15 mouse cellular contexts compared by ENCODE assay signal in the genomic region with DNA sequence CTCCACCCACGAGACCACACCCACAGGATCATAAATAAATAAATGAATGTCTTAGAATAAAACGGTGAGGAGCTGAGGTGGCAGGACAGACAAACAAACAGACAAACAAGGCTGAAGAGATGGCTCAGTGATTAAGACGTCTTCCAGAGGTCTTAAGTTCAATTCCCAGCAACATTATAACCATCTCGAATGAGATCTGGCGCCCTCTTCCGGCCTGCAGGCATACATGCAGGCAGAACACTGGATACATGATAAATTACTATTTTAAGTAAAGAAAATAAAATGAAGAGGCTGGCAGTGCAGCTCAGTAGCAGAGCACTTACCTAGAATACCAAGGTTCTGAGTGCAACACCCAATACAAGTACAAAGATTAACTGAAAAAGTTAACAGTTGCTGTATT. TPM values are rescaled to one million over a fixed set of nuclear protein-coding genes. Genes with fewer than 3 reads are reported as not detected.
DNase-seq lines count a peak whose midpoint lies in the region; ATAC-seq and TF ChIP-seq lines count a peak whose summit lies in the region.
"Had no signal": no experiment of that assay in that cellular context is flagged by ENCODE, and none has a peak within 500 bp of the region (broad histone marks: within the 10 kb centered on the region; RNA-seq: fewer than 3 reads in every experiment).

No protein-coding gene starts in this region.

- peaks cover 33% of the 10 kb centered on the region for H3K79me2 ChIP-seq in liver, adult 2 months (ENCODE audit: control insufficient read depth, insufficient read depth, low read length)
- peaks cover 38% of the 10 kb centered on the region for H3K79me2 ChIP-seq in CH12.LX (replicated peaks; ENCODE audit: control insufficient read depth, extremely low read depth, insufficient read depth, poor library complexity, severe bottlenecking)

- no peaks in the 10 kb centered on the region for H3K36me3 ChIP-seq in liver, adult 2 months (ENCODE audit: control insufficient read depth, insufficient read depth, low read length)
- no peaks in the 10 kb centered on the region for H3K36me3 ChIP-seq in liver, embryonic 11.5 days (ENCODE audit: control insufficient read depth, insufficient read depth, low read length)
- H3K36me3 ChIP-seq in CH12.LX (replicated peaks in 1 of 2; ENCODE audit: control insufficient read depth in 1 of 2, insufficient read depth in 1 of 2, low read length in 1 of 2) = peaks cover 0 to 42% of the 10 kb centered on the region in 2 experiments
- no peaks in the 10 kb centered on the region; the same call in 1 of the 2 replicates for H3K36me3 ChIP-seq in liver, postnatal 0 days (replicated peaks; ENCODE audit: insufficient read depth, low read length)
- H3K36me3 ChIP-seq in heart, embryonic 10.5 days = 0 out of 2 replicates have a peak, but pooled peaks cover 5% of the 10 kb centered on the region
- H3K36me3 ChIP-seq: neural tube, embryonic 13.5 days had no signal

- ATAC-seq in liver, embryonic 11.5 days (replicated peaks; ENCODE audit: low FRiP score) = no peak
- ATAC-seq in liver, postnatal 0 days = no peak

- no peaks in the 10 kb centered on the region for H3K9me3 ChIP-seq in liver, embryonic 11.5 days (ENCODE audit: control insufficient read depth, low read length)
- peaks cover 2% of the 10 kb centered on the region for H3K9me3 ChIP-seq in CH12.LX (replicated peaks; ENCODE audit: low read length)
- no peaks in the 10 kb centered on the region for H3K9me3 ChIP-seq in liver, postnatal 0 days (ENCODE audit: low read length)
- H3K9me3 ChIP-seq in heart, embryonic 10.5 days = no peaks in the 10 kb centered on the region
- H3K9me3 ChIP-seq: embryonic facial prominence, embryonic 15.5 days; neural tube, embryonic 13.5 days had no signal

- no peaks in the 10 kb centered on the region for H3K27me3 ChIP-seq in liver, adult 2 months (ENCODE audit: control insufficient read depth, insufficient read depth, low read length)
- H3K27me3 ChIP-seq in liver, embryonic 11.5 days (replicated peaks; ENCODE audit: control insufficient read depth, insufficient read depth, low read length) = no peaks in the 10 kb centered on the region
- H3K27me3 ChIP-seq in CH12.LX (replicated peaks) = no peaks in the 10 kb centered on the region
- H3K27me3 ChIP-seq in liver, postnatal 0 days (ENCODE audit: insufficient read depth, low read length) = no peaks in the 10 kb centered on the region
- H3K27me3 ChIP-seq in heart, embryonic 10.5 days (ENCODE audit: insufficient read depth, poor library complexity, severe bottlenecking) = no peaks in the 10 kb centered on the region
- H3K27me3 ChIP-seq: embryonic facial prominence, embryonic 15.5 days; neural tube, embryonic 13.5 days had no signal

- H3K4me2 ChIP-seq in liver, embryonic 11.5 days = no peak overlapping the region
- no peak overlapping the region for H3K4me2 ChIP-seq in CH12.LX (ENCODE audit: insufficient read depth, low read depth, poor library complexity, severe bottlenecking)
- no peak overlapping the region for H3K4me2 ChIP-seq in liver, postnatal 0 days (ENCODE audit: low read depth, low read length)
- H3K4me2 ChIP-seq: embryonic facial prominence, embryonic 15.5 days; neural tube, embryonic 13.5 days had no signal

- H3K9ac ChIP-seq in liver, adult 2 months (ENCODE audit: low read depth, low read length) = no peak overlapping the region
- H3K9ac ChIP-seq in liver, embryonic 11.5 days (ENCODE audit: low read depth, low read length) = no peak overlapping the region
- no peak overlapping the region for H3K9ac ChIP-seq in CH12.LX (ENCODE audit: insufficient read depth, low read depth)
- H3K9ac ChIP-seq in liver, postnatal 0 days (replicated peaks) = no peak overlapping the region
- H3K9ac ChIP-seq: embryonic facial prominence, embryonic 15.5 days; neural tube, embryonic 13.5 days had no signal

- DNase-seq in liver, adult 2 months (ENCODE audit: extremely low read depth, low read depth, low spot score) = no peak
- DNase-seq in liver, embryonic 11.5 days (ENCODE audit: low spot score) = no peak
- no peak for DNase-seq in CH12.LX (ENCODE audit: extremely low read depth)
- peak; percentile 56 for DNase-seq in NIH3T3 (ENCODE audit: low read depth)
- DNase-seq in liver, postnatal 0 days = no peak
- no peak for DNase-seq in spleen, postnatal 14 days (ENCODE audit: low spot score in 2 of 2)
- no peak for DNase-seq in heart, embryonic 10.5 days (ENCODE audit: low spot score)
- DNase-seq: cerebellum, adult 11 months; heart, postnatal 14 days; kidney, postnatal 25 days had no signal

- TF ChIP-seq EP300 in CH12.LX (IDR thresholded peaks at IDR 0.05; ENCODE audit: low read length) = no peak
- no peak for TF ChIP-seq EP300 in liver, postnatal 0 days (IDR thresholded peaks at IDR 0.05; ENCODE audit: low read depth)

- H3K27ac ChIP-seq in liver, adult 2 months (replicated peaks; ENCODE audit: insufficient read depth, low read depth, low read length) = no peak overlapping the region
- no peak overlapping the region for H3K27ac ChIP-seq in liver, embryonic 11.5 days (ENCODE audit: low read depth, low read length)
- no peak overlapping the region for H3K27ac ChIP-seq in CH12.LX (ENCODE audit: insufficient read depth, low read depth)
- no peak overlapping the region for H3K27ac ChIP-seq in liver, postnatal 0 days (ENCODE audit: low read depth)
- no peak overlapping the region for H3K27ac ChIP-seq in heart, embryonic 10.5 days
- H3K27ac ChIP-seq: neural tube, embryonic 13.5 days had no signal

- H3K4me3 ChIP-seq in liver, adult 2 months (ENCODE audit: insufficient read depth, low read depth, low read length) = no peak overlapping the region
- no peak overlapping the region for H3K4me3 ChIP-seq in liver, embryonic 11.5 days (ENCODE audit: low read depth, low read length)
- no peak overlapping the region for H3K4me3 ChIP-seq in CH12.LX (replicated peaks in 1 of 3; ENCODE audit: low read depth in 2 of 3, low read length in 2 of 3, poor library complexity in 1 of 3)
- H3K4me3 ChIP-seq in liver, postnatal 0 days (ENCODE audit: low read depth, low read length) = no peak overlapping the region
- H3K4me3 ChIP-seq in heart, embryonic 10.5 days = no peak overlapping the region
- H3K4me3 ChIP-seq: embryonic facial prominence, embryonic 15.5 days; neural tube, embryonic 13.5 days had no signal

- in situ Hi-C loops in CH12.LX (cut with MboI; ENCODE audit: low pct_ligation_motif_present, low pct_unique_long_range_greater_than_20kb, low sequenced_read_pairs) = loop anchor here (5.0 kb wide), 1 partner anchor 36 kb away; the partner anchor contains the start of genes Pcgf2 and Psmb3

- H3K4me1 ChIP-seq in liver, adult 2 months (ENCODE audit: control insufficient read depth, insufficient read depth, low read length) = peaks cover 22% of the 10 kb centered on the region
- peaks cover 13% of the 10 kb centered on the region for H3K4me1 ChIP-seq in liver, embryonic 11.5 days (replicated peaks; ENCODE audit: control insufficient read depth, insufficient read depth, low read length)
- peaks cover 6 to 30% of the 10 kb centered on the region in 2 experiments for H3K4me1 ChIP-seq in CH12.LX (ENCODE audit: control insufficient read depth in 1 of 2, insufficient read depth in 2 of 2)
- peaks cover 18% of the 10 kb centered on the region for H3K4me1 ChIP-seq in liver, postnatal 0 days (ENCODE audit: insufficient read depth)
- H3K4me1 ChIP-seq in heart, embryonic 10.5 days = peaks cover 27% of the 10 kb centered on the region

- TF ChIP-seq POLR2A in liver, adult 2 months (IDR thresholded peaks at IDR 0.05; ENCODE audit: extremely low read depth, insufficient read depth, low read length) = no peak
- no peak for TF ChIP-seq POLR2A in CH12.LX (IDR thresholded peaks at IDR 0.05; ENCODE audit: low read depth, low read length)

- TF ChIP-seq CTCF in liver, adult 2 months (IDR thresholded peaks at IDR 0.05; ENCODE audit: low read depth, low read length) = peak; percentile 56; the same call in 1 of the 2 replicates
- peak; percentile 35 to 66 for TF ChIP-seq CTCF in CH12.LX (conservative IDR thresholded peaks at IDR 0.05 in 1 of 2, IDR thresholded peaks at IDR 0.05 in 1 of 2; ENCODE audit: low read depth in 2 of 2, low read length in 2 of 2)
- peak; percentile 64 for TF ChIP-seq CTCF in liver, postnatal 0 days (IDR thresholded peaks at IDR 0.05; ENCODE audit: low read depth)

- TF ChIP-seq RAD21 in CH12.LX (IDR thresholded peaks at IDR 0.05; ENCODE audit: low read depth, low read length) = peak; percentile 43

- 66% methylated on average over 6 of the region's 6 CpGs for WGBS in liver, adult 2 months
- 63% methylated on average over 6 of the region's 6 CpGs for WGBS in liver, embryonic 11.5 days
- WGBS in liver, postnatal 0 days (ENCODE audit: insufficient replicate concordance) = 63% methylated on average over 6 of the region's 6 CpGs
- WGBS in heart, embryonic 10.5 days = 66% methylated on average over 6 of the region's 6 CpGs

- dilution Hi-C loops in CH12.LX (cut with MboI; ENCODE audit: extremely low pct_ligation_motif_present, extremely low pct_unique_long_range_greater_than_20kb, low sequenced_read_pairs) = no loop called here

RNA-seq across cellular contexts. Expression of gene Pip4k2b, which starts 5.8 kb away (rescaled TPM):
- 4.1 and 5.5 TPM in 2 replicates for total RNA-seq in liver, adult 2 months (2014; rRNA removed)
- polyA plus RNA-seq in liver, adult 2 months (2012; rRNA removed) = 10.8 and 11.0 TPM in 2 replicates
- 0.95 and 1.7 TPM in 2 replicates for polyA plus RNA-seq in liver, embryonic 11.5 days (2014; fragmentation: Nextera tagmentation; extraction: Ambion mirVana)
- total RNA-seq in CH12.LX (2012; rRNA removed) (28.7 and 30.8 TPM in 2 replicates), CH12.LX (2014; rRNA removed) (20.3 and 23.3 TPM in 2 replicates)
- 35.4 and 44.0 TPM in 2 replicates for polyA plus RNA-seq in CH12.LX (2012; ENCODE audit: insufficient read length, low read depth)
- 0.53 and 0.59 TPM in 2 replicates for polyA plus RNA-seq in liver, postnatal 0 days (2015; fragmentation: Nextera tagmentation; extraction: Ambion mirVana)
- 0.96 and 1.3 TPM in 2 replicates for polyA plus RNA-seq in heart, embryonic 10.5 days (2016; fragmentation: Nextera tagmentation; extraction: Ambion mirVana)

RNA-seq across cellular contexts. Expression of gene Cwc25, which starts 27.7 kb away (rescaled TPM):
- 5.8 and 6.8 TPM in 2 replicates for total RNA-seq in liver, adult 2 months (2014; rRNA removed)
- 6.2 and 6.3 TPM in 2 replicates for polyA plus RNA-seq in liver, adult 2 months (2012; rRNA removed)
- 12.9 and 13.1 TPM in 2 replicates for polyA plus RNA-seq in liver, embryonic 11.5 days (2014; fragmentation: Nextera tagmentation; extraction: Ambion mirVana)
- total RNA-seq in CH12.LX (2012; rRNA removed) = 16.7 and 17.3 TPM in 2 replicates
- 19.3 and 19.6 TPM in 2 replicates for total RNA-seq in CH12.LX (2014; rRNA removed)
- polyA plus RNA-seq in CH12.LX (2012; ENCODE audit: insufficient read length, low read depth) = 21.5 and 21.7 TPM in 2 replicates
- polyA plus RNA-seq in liver, postnatal 0 days (2015; fragmentation: Nextera tagmentation; extraction: Ambion mirVana) = 5.5 and 5.8 TPM in 2 replicates
- polyA plus RNA-seq in heart, embryonic 10.5 days (2016; fragmentation: Nextera tagmentation; extraction: Ambion mirVana) = 11.6 and 17.0 TPM in 2 replicates

RNA-seq across cellular contexts. Expression of gene Psmb3, which starts 35.5 kb away (rescaled TPM):
- total RNA-seq in liver, adult 2 months (2014; rRNA removed) = 281 and 313 TPM in 2 replicates
- 299 and 334 TPM in 2 replicates for polyA plus RNA-seq in liver, adult 2 months (2012; rRNA removed)
- polyA plus RNA-seq in liver, embryonic 11.5 days (2014; fragmentation: Nextera tagmentation; extraction: Ambion mirVana) = 558 and 561 TPM in 2 replicates
- total RNA-seq in CH12.LX (2012; rRNA removed) = 863 and 969 TPM in 2 replicates
- total RNA-seq in CH12.LX (2014; rRNA removed) = 1,070 and 1,251 TPM in 2 replicates
- polyA plus RNA-seq in CH12.LX (2012; ENCODE audit: insufficient read length, low read depth) = 560 and 594 TPM in 2 replicates
- polyA plus RNA-seq in liver, postnatal 0 days (2015; fragmentation: Nextera tagmentation; extraction: Ambion mirVana) = 244 and 267 TPM in 2 replicates
- polyA plus RNA-seq in heart, embryonic 10.5 days (2016; fragmentation: Nextera tagmentation; extraction: Ambion mirVana) = 517 and 557 TPM in 2 replicates

RNA-seq across cellular contexts. Expression of gene 1700001P01Rik, which starts 37.0 kb away (rescaled TPM):
- not detected in 2 replicates for total RNA-seq in liver, adult 2 months (2014; rRNA removed)
- not detected in 2 replicates for polyA plus RNA-seq in liver, adult 2 months (2012; rRNA removed)
- 0.64 TPM in 1 of 2 replicates, not detected in the other for polyA plus RNA-seq in liver, embryonic 11.5 days (2014; fragmentation: Nextera tagmentation; extraction: Ambion mirVana)
- 0.47 and 0.50 TPM in 2 replicates for total RNA-seq in CH12.LX (2012; rRNA removed)
- not detected in 2 replicates for total RNA-seq in CH12.LX (2014; rRNA removed)
- 0.41 TPM in 1 of 2 replicates, not detected in the other for polyA plus RNA-seq in CH12.LX (2012; ENCODE audit: insufficient read length, low read depth)
- not detected in 2 replicates for polyA plus RNA-seq in liver, postnatal 0 days (2015; fragmentation: Nextera tagmentation; extraction: Ambion mirVana)
- 0.30 TPM in 1 of 2 replicates, not detected in the other for polyA plus RNA-seq in heart, embryonic 10.5 days (2016; fragmentation: Nextera tagmentation; extraction: Ambion mirVana)
- total RNA-seq: gastrocnemius, adult 18-20 months; megakaryocyte, adult 5-6 weeks had no signal
- polyA plus RNA-seq: limb, embryonic 11.5 days had no signal

RNA-seq across cellular contexts. Expression of gene Pcgf2, which starts 38.4 kb away (rescaled TPM):
- 0.34 and 0.37 TPM in 2 replicates for total RNA-seq in liver, adult 2 months (2014; rRNA removed)
- 5.6 and 12.0 TPM in 2 replicates for polyA plus RNA-seq in liver, adult 2 months (2012; rRNA removed)
- polyA plus RNA-seq in liver, embryonic 11.5 days (2014; fragmentation: Nextera tagmentation; extraction: Ambion mirVana) = 10.3 and 13.2 TPM in 2 replicates
- total RNA-seq in CH12.LX (2012; rRNA removed) = 5.6 and 7.9 TPM in 2 replicates
- total RNA-seq in CH12.LX (2014; rRNA removed) = 0.81 and 0.99 TPM in 2 replicates
- 16.3 and 19.5 TPM in 2 replicates for polyA plus RNA-seq in CH12.LX (2012; ENCODE audit: insufficient read length, low read depth)
- polyA plus RNA-seq in liver, postnatal 0 days (2015; fragmentation: Nextera tagmentation; extraction: Ambion mirVana) = 1.9 TPM in 2 replicates
- 9.7 and 13.5 TPM in 2 replicates for polyA plus RNA-seq in heart, embryonic 10.5 days (2016; fragmentation: Nextera tagmentation; extraction: Ambion mirVana)
